Mouse (Mus musculus) heart, embryonic 11.5 days (tissue): ENCODE measurements at regions not wholly inside any gene's neighbourhood (a gene's known extent, or its start where the extent isn't known, plus 50 kb on each side); places are given as distances from the start of the nearest gene placed in this dataset.

Experiments used
- ATAC-seq: fragments of 200-750 bp; cut with Nextera tagmentation; replicated peaks from 2 replicates; pipeline ENCODE4 v1.8.0; 2017; ENCODE audit warnings: moderate library complexity; ENCODE audit not compliant: insufficient number of reproducible peaks, low FRiP score, low TSS enrichment
- H3K27ac ChIP-seq: fragments of 300-500 bp; sonication (generic); 2 replicates; pipeline ENCODE4 v1.5.1; 2014; ENCODE audit warnings: mild to moderate bottlenecking, low read depth, low read length
- H3K27me3 ChIP-seq: fragments of 300-500 bp; sonication (generic); 2 replicates; pipeline ENCODE4 v1.6.1; 2014; ENCODE audit warnings: mild to moderate bottlenecking, low read length, mixed read lengths; ENCODE audit not compliant: control insufficient read depth, insufficient read depth
- H3K36me3 ChIP-seq: fragments of 300-500 bp; sonication (generic); 2 replicates; pipeline ENCODE4 v1.6.1; 2014; ENCODE audit warnings: mild to moderate bottlenecking, low read length, moderate library complexity, mixed read lengths; ENCODE audit not compliant: control insufficient read depth, insufficient read depth
- H3K4me1 ChIP-seq: fragments of 300-500 bp; sonication (generic); 2 replicates; pipeline ENCODE4 v1.6.1; 2014; ENCODE audit warnings: low read length; ENCODE audit not compliant: control insufficient read depth, insufficient read depth
- H3K4me2 ChIP-seq: fragments of 300-500 bp; sonication (generic); 2 replicates; pipeline ENCODE4 v1.6.1; 2014; ENCODE audit warnings: mild to moderate bottlenecking, moderate library complexity
- H3K4me3 ChIP-seq: fragments of 300-500 bp; sonication (generic); 2 replicates; pipeline ENCODE4 v1.5.1; 2014; ENCODE audit warnings: low read depth, low read length
- H3K9ac ChIP-seq: fragments of 300-500 bp; sonication (generic); 2 replicates; pipeline ENCODE4 v1.6.1; 2014; ENCODE audit warnings: mild to moderate bottlenecking, low read depth, low read length, moderate library complexity
- H3K9me3 ChIP-seq: fragments of 300-500 bp; sonication (generic); replicated peaks from 2 replicates; pipeline ENCODE4 v1.6.1; 2016; ENCODE audit warnings: low read length; ENCODE audit not compliant: control insufficient read depth
- WGBS: fragments of 180-500 bp; shearing (Covaris S2); extraction: QIAGEN DNeasy Blood & Tissue Kit; methylation state at CpG from one replicate; pipeline ENCODE4 v1.1.7; 2014; ENCODE audit not compliant: insufficient replicate concordance; 5-methylcytosine and 5-hydroxymethylcytosine counted together

DNA sequence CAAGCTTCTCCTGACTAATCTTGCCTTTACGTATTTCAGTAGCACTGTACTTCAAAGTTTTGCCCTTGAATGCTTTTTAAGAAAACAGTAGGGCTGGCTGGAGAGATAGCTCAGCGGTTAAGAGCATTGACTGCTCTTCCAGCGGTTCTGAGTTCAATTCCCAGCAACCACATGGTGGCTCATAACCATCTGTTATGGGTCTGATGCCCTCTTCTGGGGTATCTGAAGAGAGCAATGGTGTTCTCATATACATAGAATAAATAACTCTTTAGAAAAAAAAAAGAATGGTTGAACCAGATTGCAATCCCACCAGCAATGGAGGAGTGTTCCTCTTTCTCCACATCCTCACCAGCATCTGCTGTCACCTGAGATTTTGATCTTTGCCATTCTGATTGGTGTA, 372.6 kb downstream of the Gpat3 start:
- Histone ChIP-seq H3K9me3 (no peaks in the 10 kb centered on the region), H3K27me3 (no peaks in the 10 kb centered on the region), H3K36me3 (no peaks in the 10 kb centered on the region), H3K9ac (no peak overlapping the region), H3K4me1 (no peaks in the 10 kb centered on the region), H3K27ac (no peak overlapping the region), H3K4me2 (no peak overlapping the region), H3K4me3 (no peak overlapping the region)
- WGBS, result 79% methylated on average over 3 of the region's 3 CpGs
- ATAC-seq, result no peak

DNA sequence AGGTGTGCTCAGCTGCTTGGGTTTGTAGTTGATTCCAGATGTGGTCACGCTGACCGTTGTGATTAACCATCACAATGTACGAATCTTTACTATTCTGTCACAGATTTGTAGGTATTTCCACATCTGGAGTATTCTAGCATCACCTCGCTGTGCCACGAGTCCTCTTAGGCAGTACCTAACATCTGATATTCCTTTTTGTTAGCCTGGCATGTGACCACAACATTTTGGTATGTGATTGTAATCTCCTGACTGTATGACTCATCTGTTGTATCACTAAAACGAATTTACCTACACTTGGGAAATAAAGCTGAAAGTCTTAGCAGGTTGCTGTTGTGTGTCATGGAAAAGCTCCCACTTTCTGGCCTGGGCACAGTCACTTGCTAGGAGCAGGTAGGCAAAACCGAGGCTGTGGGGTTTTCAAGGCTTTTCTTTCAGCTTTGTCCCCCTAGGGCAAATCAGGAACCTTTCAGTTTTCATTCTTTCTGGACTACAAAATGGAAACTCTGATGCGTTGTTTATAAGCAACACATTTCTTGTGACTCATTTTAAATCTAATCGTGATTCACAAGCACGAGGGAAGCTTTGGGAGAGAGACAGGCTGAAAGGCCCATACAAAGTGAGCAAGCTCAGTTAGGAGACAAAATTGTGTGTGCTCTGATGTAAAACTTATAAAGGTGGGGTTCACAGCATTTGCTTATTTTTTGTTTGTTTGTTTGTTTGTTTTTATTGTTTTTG, 371.5 kb downstream of the Gpat3 start:
- H3K27ac ChIP-seq, result no peak overlapping the region
- H3K9me3 ChIP-seq, result no peaks in the 10 kb centered on the region
- no peaks in the 10 kb centered on the region for H3K36me3 ChIP-seq
- H3K27me3 ChIP-seq, result no peaks in the 10 kb centered on the region
- H3K4me2 ChIP-seq, result no peak overlapping the region
- ATAC-seq, result no peak
- no peaks in the 10 kb centered on the region for H3K4me1 ChIP-seq
- no peak overlapping the region for H3K4me3 ChIP-seq
- 75% methylated on average over 10 of the region's 10 CpGs for WGBS
- H3K9ac ChIP-seq, result no peak overlapping the region

DNA sequence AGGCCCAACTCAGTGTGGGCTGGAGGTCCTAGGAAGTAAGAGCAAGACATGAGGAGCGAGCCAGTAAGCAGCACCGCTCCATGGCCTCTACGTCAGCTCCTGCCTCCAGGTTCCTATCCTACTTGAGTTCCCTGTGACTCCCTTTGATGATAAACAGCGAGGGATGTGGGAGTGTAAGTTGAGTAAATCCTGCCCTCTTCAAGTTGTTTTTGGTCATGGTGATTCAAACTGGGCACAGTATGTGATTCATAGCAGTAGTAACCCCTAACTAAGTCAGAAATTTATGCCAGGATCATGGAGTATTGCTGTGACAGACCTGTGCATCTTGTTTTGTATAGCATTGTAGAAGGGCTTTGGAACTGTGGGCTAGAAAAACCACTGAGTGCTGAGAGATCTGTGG, 366.5 kb downstream of the Gpat3 start:
- no peaks in the 10 kb centered on the region for H3K9me3 ChIP-seq
- H3K4me3 ChIP-seq, result no peak overlapping the region
- ATAC-seq, result no peak
- H3K4me2 ChIP-seq, result no peak overlapping the region
- no peaks in the 10 kb centered on the region for H3K4me1 ChIP-seq
- no peak overlapping the region for H3K27ac ChIP-seq
- no peaks in the 10 kb centered on the region for H3K36me3 ChIP-seq
- no peaks in the 10 kb centered on the region for H3K27me3 ChIP-seq
- WGBS, result 74% methylated on average over 4 of the region's 4 CpGs
- no peak overlapping the region for H3K9ac ChIP-seq

DNA sequence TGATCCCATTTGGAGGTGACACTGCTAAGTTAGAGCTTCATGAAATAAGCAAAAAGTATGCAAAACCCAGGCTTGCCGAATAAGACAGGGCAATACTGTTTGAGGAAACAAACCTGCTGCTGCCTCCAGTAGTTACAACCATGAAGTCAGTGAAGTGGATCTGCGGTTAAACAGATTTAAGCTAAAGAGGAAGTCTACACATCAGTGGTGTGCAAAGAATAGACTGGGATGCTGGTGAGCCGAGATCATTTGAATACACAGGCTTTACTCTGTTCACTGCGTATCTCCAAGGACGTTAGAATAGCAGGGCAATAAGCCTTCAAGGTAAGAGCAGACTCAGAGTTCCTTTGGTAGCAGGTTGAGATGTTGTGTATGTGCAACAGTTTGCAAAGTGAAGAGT, 362.6 kb downstream of the Gpat3 start:
- Histone ChIP-seq H3K9me3 (no peaks in the 10 kb centered on the region), H3K4me1 (no peaks in the 10 kb centered on the region), H3K27me3 (no peaks in the 10 kb centered on the region), H3K4me2 (no peak overlapping the region), H3K27ac (no peak overlapping the region), H3K36me3 (no peaks in the 10 kb centered on the region), H3K4me3 (no peak overlapping the region), H3K9ac (no peak overlapping the region)
- WGBS, result 78% methylated on average over 5 of the region's 5 CpGs
- no peak for ATAC-seq

DNA sequence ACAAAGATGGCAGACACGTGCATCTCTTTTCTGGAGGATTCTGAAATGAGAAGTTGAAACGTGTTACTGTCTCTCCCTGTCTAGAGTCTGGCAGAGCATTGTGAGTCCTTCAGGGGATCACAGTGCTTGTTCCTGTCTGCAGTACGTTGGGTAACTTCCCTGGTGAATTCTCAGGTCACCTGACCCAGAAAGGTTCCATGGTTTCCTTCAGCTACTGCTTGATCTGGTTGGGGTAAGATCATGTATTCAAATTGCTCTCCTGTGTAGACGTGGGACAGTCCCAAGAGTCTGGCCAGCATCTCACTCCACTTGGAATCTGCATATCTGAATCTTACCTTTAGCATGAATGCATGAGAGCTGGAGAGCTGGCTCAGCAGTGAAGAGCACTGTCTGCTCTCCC, 350.0 kb downstream of the Gpat3 start:
- 72% methylated on average over 4 of the region's 4 CpGs for WGBS
- Histone ChIP-seq H3K27me3 (no peaks in the 10 kb centered on the region), H3K4me2 (no peak overlapping the region), H3K4me3 (no peak overlapping the region), H3K36me3 (no peaks in the 10 kb centered on the region), H3K4me1 (no peaks in the 10 kb centered on the region), H3K9ac (no peak overlapping the region), H3K9me3 (no peaks in the 10 kb centered on the region), H3K27ac (no peak overlapping the region)
- no peak for ATAC-seq

DNA sequence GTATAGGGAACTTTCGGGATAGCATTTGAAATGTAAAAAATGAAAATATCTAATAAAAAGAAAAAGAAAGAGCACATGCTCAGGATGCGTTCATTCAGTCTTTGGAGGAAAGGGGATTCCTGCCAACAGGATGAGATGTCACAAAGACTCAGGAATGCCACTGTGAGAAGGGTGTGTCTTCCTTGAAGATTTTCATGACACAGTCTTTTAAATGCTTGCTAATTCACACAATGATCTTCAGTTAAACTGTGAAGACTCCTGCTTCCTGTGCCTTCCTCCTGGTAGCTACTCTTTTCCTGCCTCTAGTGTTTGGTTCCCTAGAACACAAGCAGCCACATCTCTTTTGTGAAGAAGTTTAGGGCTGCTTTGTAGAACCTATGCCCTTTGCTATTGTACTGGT, 345.5 kb downstream of the Gpat3 start:
- no peak overlapping the region for H3K4me2 ChIP-seq

DNA sequence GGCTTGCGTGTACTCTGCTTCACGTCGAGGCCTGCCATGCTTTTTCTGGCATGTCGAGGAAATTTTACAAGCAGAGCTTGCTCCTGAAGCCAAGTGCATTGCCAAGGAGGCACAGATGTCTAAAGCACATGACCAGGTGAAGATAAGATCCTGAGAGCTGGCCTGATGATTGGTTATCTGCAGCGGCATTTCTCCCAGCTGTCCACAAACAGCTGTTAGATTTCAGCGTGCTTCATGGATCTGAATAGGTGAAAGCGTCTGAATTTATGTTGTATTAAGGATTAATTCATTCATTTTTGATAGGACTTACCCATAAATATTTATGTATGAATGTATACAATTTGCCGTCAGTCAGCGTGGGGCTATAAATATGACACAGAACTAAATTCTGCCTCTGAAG, 327.7 kb downstream of the Gpat3 start:
- Histone ChIP-seq H3K4me1 (no peaks in the 10 kb centered on the region), H3K36me3 (no peaks in the 10 kb centered on the region), H3K27ac (no peak overlapping the region), H3K4me2 (no peak overlapping the region), H3K27me3 (no peaks in the 10 kb centered on the region), H3K9me3 (no peaks in the 10 kb centered on the region), H3K4me3 (no peak overlapping the region), H3K9ac (no peak overlapping the region)
- ATAC-seq, result no peak
- 61% methylated on average over 9 of the region's 9 CpGs for WGBS

More for the DNA sequence above, 345.5 kb downstream of the Gpat3 start:
- Histone ChIP-seq H3K4me1 (no peaks in the 10 kb centered on the region), H3K27ac (no peak overlapping the region), H3K9ac (no peak overlapping the region), H3K9me3 (no peaks in the 10 kb centered on the region), H3K4me3 (no peak overlapping the region), H3K27me3 (no peaks in the 10 kb centered on the region), H3K36me3 (no peaks in the 10 kb centered on the region)
- no peak for ATAC-seq
- 87% methylated on average over 2 of the region's 2 CpGs for WGBS

DNA sequence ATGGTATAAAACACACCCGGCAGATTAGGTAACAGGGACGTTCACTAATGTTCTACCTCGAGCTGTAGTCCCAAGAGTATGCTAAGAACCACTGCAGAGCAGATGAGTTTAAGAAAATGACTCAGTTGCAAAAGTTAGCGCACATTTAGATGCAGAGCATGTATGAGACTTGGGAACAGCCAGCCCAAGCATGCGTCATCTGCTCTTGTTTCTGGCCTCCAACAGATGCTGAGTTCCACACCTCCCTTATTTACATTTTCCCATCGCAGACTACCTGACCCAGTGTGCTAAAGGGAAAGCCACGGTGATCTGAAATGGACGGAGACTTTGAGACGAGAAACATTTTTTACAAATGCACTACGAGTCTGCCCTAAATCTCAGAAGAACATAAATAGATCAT, 327.3 kb downstream of the Gpat3 start:
- Histone ChIP-seq H3K27me3 (no peaks in the 10 kb centered on the region), H3K9me3 (no peaks in the 10 kb centered on the region), H3K27ac (no peak overlapping the region), H3K36me3 (no peaks in the 10 kb centered on the region), H3K4me1 (no peaks in the 10 kb centered on the region), H3K9ac (no peak overlapping the region), H3K4me3 (no peak overlapping the region), H3K4me2 (no peak overlapping the region)
- 77% methylated on average over 10 of the region's 10 CpGs for WGBS
- no peak for ATAC-seq

DNA sequence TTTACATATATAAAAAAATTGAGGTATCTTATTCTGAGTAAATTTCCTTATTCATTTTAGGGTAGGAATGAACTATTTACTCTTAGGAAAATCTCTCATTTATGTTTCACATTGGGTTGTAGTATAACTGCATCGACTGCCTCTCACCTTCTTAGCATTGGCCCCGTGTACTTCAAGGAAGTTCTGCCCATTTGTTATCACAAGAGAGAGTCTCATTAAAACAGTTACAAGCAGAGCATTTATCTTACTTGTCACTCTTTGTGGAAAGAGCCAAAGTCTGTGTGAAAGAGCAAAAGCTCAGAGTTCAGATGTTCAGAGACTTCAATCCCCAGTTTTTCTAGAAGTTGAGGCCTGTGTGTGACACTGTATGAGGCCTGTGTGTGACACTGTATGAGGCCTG, 323.6 kb downstream of the Gpat3 start:
- H3K36me3 ChIP-seq, result no peaks in the 10 kb centered on the region
- no peak overlapping the region for H3K4me2 ChIP-seq
- H3K9me3 ChIP-seq, result no peaks in the 10 kb centered on the region
- no peak overlapping the region for H3K4me3 ChIP-seq
- 54% methylated on average over 2 of the region's 2 CpGs for WGBS
- H3K27ac ChIP-seq, result no peak overlapping the region
- no peak for ATAC-seq
- no peaks in the 10 kb centered on the region for H3K27me3 ChIP-seq
- H3K9ac ChIP-seq, result no peak overlapping the region
- H3K4me1 ChIP-seq, result no peaks in the 10 kb centered on the region
